ENCODE assay signal across 9 mouse cellular contexts in genomic region chr7:4479674-4480073, GRCm38 (mm10). TPM values are rescaled to one million over a fixed set of nuclear protein-coding genes. Genes with fewer than 3 reads are reported as not detected.
DNase-seq lines count a peak whose midpoint lies in the region; ATAC-seq and TF ChIP-seq lines count a peak whose summit lies in the region.
"Had no signal": no experiment of that assay in that cellular context is flagged by ENCODE, and none has a peak within 500 bp of the region (broad histone marks: within the 10 kb centered on the region; RNA-seq: fewer than 3 reads in every experiment).

No protein-coding gene starts in this region.

- TF ChIP-seq CTCF in layer of hippocampus, adult 2 months (conservative IDR thresholded peaks at IDR 0.05), result peak; percentile 78
- TF ChIP-seq CTCF in G1E (IDR thresholded peaks at IDR 0.05; ENCODE audit: low read depth, low read length), result peak; percentile 23; the same call in 1 of the 2 replicates

- WGBS in intestine, embryonic 15.5 days, result 27% methylated on average over 6 of the region's 6 CpGs

- peak in 1 of 2 experiments; percentile 44 for DNase-seq in layer of hippocampus, adult 2 months (ENCODE audit: low spot score in 2 of 2)
- DNase-seq in layer of hippocampus, adult 9-10 months (ENCODE audit: low spot score), result no peak
- peak; percentile 36 for DNase-seq in G1E (ENCODE audit: low spot score)
- peak; percentile 42 for DNase-seq in embryo, embryonic 9.5 days (ENCODE audit: extremely low spot score)
- DNase-seq in thymus, postnatal 25 days, result peak; percentile 44
- no peak for DNase-seq in gastrocnemius, postnatal 36 days

- ATAC-seq in G1E (ENCODE audit: extremely low read depth, insufficient number of reproducible peaks, low FRiP score, poor library complexity, severe bottlenecking), result peak; percentile 40; the same call in 1 of the 2 replicates
- ATAC-seq in intestine, embryonic 15.5 days, result no peak
- ATAC-seq in megakaryocyte, adult 5-6 weeks (ENCODE audit: poor library complexity, severe bottlenecking), result peak; percentile 72

- peaks cover 13% of the 10 kb centered on the region for H3K4me1 ChIP-seq in G1E (ENCODE audit: insufficient read depth, low read depth, low read length)
- peaks cover 18% of the 10 kb centered on the region for H3K4me1 ChIP-seq in intestine, embryonic 15.5 days (replicated peaks)

- no peak overlapping the region for H3K9ac ChIP-seq in intestine, embryonic 15.5 days

- H3K4me2 ChIP-seq in intestine, embryonic 15.5 days (replicated peaks), result peak overlapping the region; percentile 87

- intact Hi-C loops in gastrocnemius, postnatal 36 days (cut with DNase I), result no loop called here

- no peak overlapping the region for H3K4me3 ChIP-seq in layer of hippocampus, adult 2 months
- H3K4me3 ChIP-seq in G1E (ENCODE audit: low read depth, low read length), result no peak overlapping the region
- no peak overlapping the region for H3K4me3 ChIP-seq in intestine, embryonic 15.5 days (replicated peaks)

- H3K27ac ChIP-seq in layer of hippocampus, adult 2 months, result no peak overlapping the region
- H3K27ac ChIP-seq in intestine, embryonic 15.5 days, result peak overlapping the region; percentile 86; the same call in 1 of the 2 replicates
- H3K27ac ChIP-seq: midbrain, embryonic 12.5 days had no signal

- H3K36me3 ChIP-seq in G1E (replicated peaks), result peaks cover 51% of the 10 kb centered on the region
- peaks cover 24% of the 10 kb centered on the region for H3K36me3 ChIP-seq in intestine, embryonic 15.5 days

- peaks cover 22% of the 10 kb centered on the region for H3K27me3 ChIP-seq in G1E (ENCODE audit: insufficient read depth, low read length)
- 0 out of 2 replicates have a peak, but pooled peaks cover 3% of the 10 kb centered on the region for H3K27me3 ChIP-seq in intestine, embryonic 15.5 days (replicated peaks)

- H3K9me3 ChIP-seq in G1E (replicated peaks), result no peaks in the 10 kb centered on the region
- no peaks in the 10 kb centered on the region for H3K9me3 ChIP-seq in intestine, embryonic 15.5 days
- H3K9me3 ChIP-seq: midbrain, embryonic 12.5 days had no signal

RNA-seq across cellular contexts. Expression of gene Eps8l1, which starts 19.2 kb away (rescaled TPM):
- total RNA-seq in layer of hippocampus, adult 2 months (2021), result 1 to 10 TPM; 7.8 to 8.9 TPM
- total RNA-seq in G1E (2014; fragmentation: Nextera tagmentation) (not detected in 2 replicates), G1E (2017) (0.11 TPM in 1 of 2 replicates, not detected in the other)
- not detected in 2 replicates for polyA plus RNA-seq in G1E (2012)
- 3.4 and 3.9 TPM in 2 replicates for polyA plus RNA-seq in intestine, embryonic 15.5 days (2015; fragmentation: Nextera tagmentation; extraction: Ambion mirVana)
- 1.4 and 5.3 TPM in 2 replicates for total RNA-seq in megakaryocyte, adult 5-6 weeks (2015)
- 4.5 and 5.1 TPM in 2 replicates for total RNA-seq in megakaryocyte, adult 5-6 weeks (2017)
- total RNA-seq in gastrocnemius, postnatal 36 days (2021), result 1 to 10 TPM in 1 of 2 experiments, under 1 TPM in 1; 0.59 to 1.5 TPM

RNA-seq across cellular contexts. Expression of gene Ppp1r12c, which starts 21.8 kb away (rescaled TPM):
- 100 to 1,000 TPM; 157 to 161 TPM for total RNA-seq in layer of hippocampus, adult 2 months (2021)
- total RNA-seq in G1E (2014; fragmentation: Nextera tagmentation) (91.9 and 100 TPM in 2 replicates), G1E (2017) (91.1 and 99.8 TPM in 2 replicates)
- polyA plus RNA-seq in G1E (2012), result 135 and 173 TPM in 2 replicates
- polyA plus RNA-seq in intestine, embryonic 15.5 days (2015; fragmentation: Nextera tagmentation; extraction: Ambion mirVana), result 42.4 and 45.8 TPM in 2 replicates
- total RNA-seq in megakaryocyte, adult 5-6 weeks (2015), result 106 and 134 TPM in 2 replicates
- 146 and 169 TPM in 2 replicates for total RNA-seq in megakaryocyte, adult 5-6 weeks (2017)
- 10 to 100 TPM; 18.3 to 19.4 TPM for total RNA-seq in gastrocnemius, postnatal 36 days (2021)

RNA-seq across cellular contexts. Expression of gene Rdh13, which starts 34.2 kb away (rescaled TPM):
- 10 to 100 TPM; 25.2 to 28.4 TPM for total RNA-seq in layer of hippocampus, adult 2 months (2021)
- total RNA-seq in G1E (2014; fragmentation: Nextera tagmentation), result 9.0 and 12.3 TPM in 2 replicates
- total RNA-seq in G1E (2017), result 14.3 and 16.7 TPM in 2 replicates
- polyA plus RNA-seq in G1E (2012), result 5.2 and 5.4 TPM in 2 replicates
- 28.7 and 28.9 TPM in 2 replicates for polyA plus RNA-seq in intestine, embryonic 15.5 days (2015; fragmentation: Nextera tagmentation; extraction: Ambion mirVana)
- 1.1 and 1.8 TPM in 2 replicates for total RNA-seq in megakaryocyte, adult 5-6 weeks (2015)
- 4.7 and 5.4 TPM in 2 replicates for total RNA-seq in megakaryocyte, adult 5-6 weeks (2017)
- 10 to 100 TPM; 13.4 to 15.4 TPM for total RNA-seq in gastrocnemius, postnatal 36 days (2021)

RNA-seq across cellular contexts. Expression of gene Tnnt1, which starts 36.5 kb away (rescaled TPM):
- 1 to 10 TPM; 1.7 to 4.0 TPM for total RNA-seq in layer of hippocampus, adult 2 months (2021)
- total RNA-seq in G1E (2014; fragmentation: Nextera tagmentation) (not detected in 2 replicates), G1E (2017) (0.17 TPM in 1 of 2 replicates, not detected in the other)
- 0.22 and 0.35 TPM in 2 replicates for polyA plus RNA-seq in G1E (2012)
- polyA plus RNA-seq in intestine, embryonic 15.5 days (2015; fragmentation: Nextera tagmentation; extraction: Ambion mirVana), result 21.3 and 27.1 TPM in 2 replicates
- total RNA-seq in megakaryocyte, adult 5-6 weeks (2015), result 2.6 and 5.8 TPM in 2 replicates
- total RNA-seq in megakaryocyte, adult 5-6 weeks (2017), result 8.6 and 13.4 TPM in 2 replicates
- total RNA-seq in gastrocnemius, postnatal 36 days (2021), result 100 to 1,000 TPM; 181 to 818 TPM

RNA-seq across cellular contexts. Expression of gene Tnni3, which starts 44.4 kb away (rescaled TPM):
- total RNA-seq in layer of hippocampus, adult 2 months (2021), result under 1 TPM in 1 of 2 experiments, not detected in 1; 0.64 TPM
- total RNA-seq in G1E (2014; fragmentation: Nextera tagmentation) (not detected in 2 replicates), G1E (2017) (0.41 TPM in 1 of 2 replicates, not detected in the other)
- 0.15 TPM in 1 of 2 replicates, not detected in the other for polyA plus RNA-seq in G1E (2012)
- 2.2 and 3.0 TPM in 2 replicates for polyA plus RNA-seq in intestine, embryonic 15.5 days (2015; fragmentation: Nextera tagmentation; extraction: Ambion mirVana)
- 5.1 and 8.8 TPM in 2 replicates for total RNA-seq in megakaryocyte, adult 5-6 weeks (2015)
- total RNA-seq in megakaryocyte, adult 5-6 weeks (2017), result 1.7 TPM in 1 of 2 replicates, not detected in the other
- under 1 TPM; 0.44 to 0.64 TPM for total RNA-seq in gastrocnemius, postnatal 36 days (2021)

Comparison
In these comparisons a context has a peak if more than half of its experiments do, and no peak if none do; other contexts are left out.
1. DNase-seq: peak in G1E (single experiment), embryo, embryonic 9.5 days (single experiment) and thymus, postnatal 25 days (single experiment); none in layer of hippocampus, adult 9-10 months (single experiment) and gastrocnemius, postnatal 36 days (0 of 2).
2. RNA of gene Ppp1r12c, which starts 21.8 kb away (total RNA-seq): 106 to 169 TPM in megakaryocyte, adult 5-6 weeks, 157 to 161 TPM in layer of hippocampus, adult 2 months and 91.1 to 100 TPM in G1E; 18.3 to 19.4 TPM in gastrocnemius, postnatal 36 days; every median in the first group is over 4 times any median in the second.